Mouse (Mus musculus) spleen, postnatal 10 days (tissue): ENCODE results near the gene Vps45.
"Not testable (repeated sequence)": the region's sequence is repeated elsewhere in the genome, so short reads cannot be mapped to it uniquely, and the experiment has no call there.

Experiments
- DNase-seq, 2 experiments: peaks; one replicate each; pipeline ENCODE4 v3.0.0; 2021 to 2022; ENCODE audit warnings: low spot score in 2 of 2

Vps45 gene

GRCm38 (mm10) chr3:96078711-96079110 is 20.4 kb upstream of the Vps45 start:
- no peak for DNase-seq

- DNase-seq = no peak
Measured at GRCm38 (mm10) chr3:96078066-96078465, 19.8 kb upstream of the Vps45 start.

GRCm38 (mm10) chr3:96072921-96073486 is 14.7 kb upstream of the Vps45 start:
- DNase-seq = no peak

GRCm38 (mm10) chr3:96070241-96070640 is 12.0 kb upstream of the Vps45 start:
- no peak for DNase-seq

- no peak for DNase-seq
Measured at GRCm38 (mm10) chr3:96069542-96069941, 11.3 kb upstream of the Vps45 start.

GRCm38 (mm10) chr3:96069046-96069445 is 10.8 kb upstream of the Vps45 start:
- DNase-seq = no peak

GRCm38 (mm10) chr3:96066741-96067140 is 8.5 kb upstream of the Vps45 start:
- DNase-seq = no peak

- DNase-seq = peak in 1 of 2 experiments; percentile 51
Measured at GRCm38 (mm10) chr3:96065754-96066375, 7.6 kb upstream of the Vps45 start.

- DNase-seq = no peak
Measured at GRCm38 (mm10) chr3:96065147-96065546, 6.9 kb upstream of the Vps45 start.

- no peak for DNase-seq
Measured at GRCm38 (mm10) chr3:96064217-96064616, 6.0 kb upstream of the Vps45 start.

- DNase-seq = no peak
Measured at GRCm38 (mm10) chr3:96063299-96063698, 5.0 kb upstream of the Vps45 start.

GRCm38 (mm10) chr3:96060146-96060545 is 1.9 kb upstream of the Vps45 start:
- DNase-seq = no peak

- peak; percentile 86 to 88 for DNase-seq
Measured at GRCm38 (mm10) chr3:96057747-96058204, 490 bp downstream of the Vps45 start.

GRCm38 (mm10) chr3:96056031-96056430 is 2.2 kb downstream of the Vps45 start:
- DNase-seq = no peak

GRCm38 (mm10) chr3:96055294-96055693 is 3.0 kb downstream of the Vps45 start:
- no peak for DNase-seq

GRCm38 (mm10) chr3:96051839-96052238 is 6.4 kb downstream of the Vps45 start:
- no peak for DNase-seq

- no peak for DNase-seq
Measured at GRCm38 (mm10) chr3:96051186-96051585, 7.1 kb downstream of the Vps45 start.

- no peak for DNase-seq
Measured at GRCm38 (mm10) chr3:96050779-96051178, 7.5 kb downstream of the Vps45 start.

- DNase-seq = not testable (repeated sequence)
Measured at GRCm38 (mm10) chr3:96044559-96044958, 13.7 kb downstream of the Vps45 start.

GRCm38 (mm10) chr3:96043104-96043503 is 15.2 kb downstream of the Vps45 start:
- DNase-seq = no peak

GRCm38 (mm10) chr3:96041079-96041478 is 17.2 kb downstream of the Vps45 start:
- DNase-seq = no peak

- no peak for DNase-seq
Measured at GRCm38 (mm10) chr3:96040663-96041006, 17.6 kb downstream of the Vps45 start.

GRCm38 (mm10) chr3:96039857-96040662 is 18.2 kb downstream of the Vps45 start:
- DNase-seq = no peak
